Mouse (Mus musculus) olfactory bulb, adult 2 months (tissue): ENCODE measurements at regions not wholly inside any gene's neighbourhood (a gene's known extent, or its start where the extent isn't known, plus 50 kb on each side); places are given as distances from the start of the nearest gene placed in this dataset.
"Not testable (repeated sequence)": the region's sequence is repeated elsewhere in the genome, so short reads cannot be mapped to it uniquely, and the experiment has no call there.

Experiments used
- H3K27ac ChIP-seq: fragments of 200-500 bp; 2 replicates; pipeline ENCODE4 v1.5.1; 2012; ENCODE audit warnings: low read depth, low read length; ENCODE audit not compliant: insufficient read depth
- H3K4me1 ChIP-seq: fragments of 200-500 bp; 2 replicates; pipeline ENCODE4 v1.6.1; 2012; ENCODE audit warnings: low read length; ENCODE audit not compliant: control insufficient read depth, insufficient read depth
- H3K4me3 ChIP-seq: fragments of 200-500 bp; 2 replicates; pipeline ENCODE4 v1.5.1; 2012; ENCODE audit warnings: mild to moderate bottlenecking, low read depth, low read length, moderate library complexity; ENCODE audit not compliant: insufficient read depth
- CTCF ChIP-seq: fragments of 200-500 bp; IDR thresholded peaks from 2 replicates; pipeline ENCODE4 v1.5.1; 2012; ENCODE audit warnings: low read depth, mild to moderate bottlenecking, low read length, moderate library complexity; ENCODE audit not compliant: insufficient read depth
- POLR2A ChIP-seq: fragments of 200-500 bp; IDR thresholded peaks from 2 replicates; pipeline ENCODE4 v1.6.1; 2012; ENCODE audit warnings: mild to moderate bottlenecking, low read depth, low read length, moderate library complexity; ENCODE audit not compliant: insufficient read depth
- WGBS: fragments of 180-500 bp; shearing (Covaris S2); methylation state at CpG from one replicate; pipeline ENCODE4 v1.1.7; 2018; 5-methylcytosine and 5-hydroxymethylcytosine counted together

GRCm38 (mm10) chr12:70658106-70658505 is 167.2 kb upstream of the Frmd6 start:
- WGBS, result 95% methylated on average over 5 of the region's 5 CpGs
- H3K4me3 ChIP-seq, result no peak overlapping the region
- no peak overlapping the region for H3K27ac ChIP-seq
- H3K4me1 ChIP-seq, result no peaks in the 10 kb centered on the region
- TF ChIP-seq POLR2A, result no peak
- no peak for TF ChIP-seq CTCF

DNA sequence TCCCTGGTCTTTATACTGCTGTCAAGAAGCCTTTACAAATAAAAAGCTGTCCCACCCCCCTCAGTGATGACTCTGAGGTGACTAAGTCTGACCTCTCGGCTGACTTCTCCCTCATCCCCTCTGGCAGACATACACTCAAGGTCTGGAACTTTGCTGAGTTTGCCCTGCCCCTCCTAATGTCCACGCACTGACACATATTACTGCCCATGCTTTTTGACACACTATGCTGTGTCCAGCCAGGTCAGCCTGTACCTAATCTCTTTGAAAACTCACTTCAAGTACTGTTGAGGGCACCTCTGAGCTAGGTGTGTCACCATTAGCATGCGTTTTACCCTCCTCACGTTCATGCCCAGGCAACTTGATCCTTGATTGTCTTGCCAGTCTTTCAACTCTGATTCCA is 164.9 kb upstream of the Frmd6 start:
- WGBS, result 91% methylated on average over 4 of the region's 4 CpGs
- Histone ChIP-seq H3K4me1 (no peaks in the 10 kb centered on the region), H3K4me3 (no peak overlapping the region), H3K27ac (no peak overlapping the region)
- TF ChIP-seq CTCF (no peak), POLR2A (no peak)

DNA sequence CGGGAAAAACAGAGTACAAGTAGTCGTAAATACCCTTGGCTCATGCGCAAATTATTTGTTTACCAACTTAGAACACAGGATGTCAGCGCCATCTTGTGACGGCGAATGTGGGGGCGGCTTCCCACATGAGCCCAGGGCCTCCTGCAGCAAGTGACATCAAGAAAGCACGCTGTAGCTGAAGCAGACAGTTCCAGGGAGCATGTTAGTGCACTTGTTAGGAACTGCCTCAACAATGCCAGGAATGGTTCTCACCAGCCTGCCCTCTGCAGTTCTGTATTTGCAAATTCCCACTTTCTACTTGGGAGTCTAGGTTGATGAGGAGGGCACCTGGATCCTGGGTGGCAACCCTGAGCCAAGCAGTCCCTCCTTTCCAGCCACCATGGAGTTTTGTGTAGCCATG is 157.2 kb upstream of the Frmd6 start:
- H3K4me1 ChIP-seq, H3K4me3 ChIP-seq, H3K27ac ChIP-seq: not testable (repeated sequence)
- WGBS, result 73% methylated on average over 7 of the region's 8 CpGs

DNA sequence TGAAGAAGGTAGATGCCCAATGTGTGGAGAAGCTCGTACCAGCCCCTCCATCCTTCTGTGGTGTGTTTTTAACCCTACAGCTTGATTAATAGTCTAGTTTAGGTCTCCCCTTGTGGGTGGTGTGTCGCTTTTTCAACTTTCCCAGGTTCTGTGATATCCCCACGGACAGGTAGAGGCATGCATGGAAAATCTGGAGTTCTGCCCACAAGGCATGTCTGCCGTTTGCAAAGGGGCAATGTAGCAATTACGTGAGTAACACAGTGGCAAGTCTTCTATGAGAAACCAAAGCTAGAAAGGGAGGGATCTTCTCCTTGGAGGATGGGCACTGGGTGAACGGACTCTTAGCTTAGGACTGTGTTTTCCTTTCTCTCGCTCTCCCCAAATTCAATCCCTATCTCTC is 153.2 kb upstream of the Frmd6 start:
- peaks cover 2% of the 10 kb centered on the region; the same call in 1 of the 2 replicates for H3K4me1 ChIP-seq
- 65% methylated on average over 7 of the region's 7 CpGs for WGBS
- no peak overlapping the region for H3K4me3 ChIP-seq
- no peak overlapping the region for H3K27ac ChIP-seq
- TF ChIP-seq POLR2A (no peak), CTCF (no peak)

DNA sequence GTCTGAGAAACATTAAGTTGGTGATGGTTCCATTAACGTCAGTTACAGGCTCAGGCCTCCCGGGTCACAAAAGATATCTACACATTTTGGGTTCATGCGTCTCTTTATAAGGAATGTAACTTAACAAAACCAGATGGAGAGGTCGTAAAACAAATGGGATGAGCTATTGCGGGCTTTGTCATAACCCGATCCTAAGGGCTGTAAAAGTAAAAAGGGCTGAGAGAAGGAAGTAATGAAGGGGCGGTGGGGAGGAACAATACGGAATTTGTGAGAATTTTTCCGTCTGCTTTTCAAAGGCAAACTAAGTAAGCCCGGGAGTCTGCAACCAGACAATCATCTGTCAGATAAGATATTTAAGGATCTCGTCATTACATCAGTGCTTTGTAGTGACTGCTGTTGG is 152.1 kb upstream of the Frmd6 start:
- WGBS, result 88% methylated on average over 11 of the region's 11 CpGs
- Histone ChIP-seq H3K4me3 (no peak overlapping the region), H3K27ac (no peak overlapping the region), H3K4me1 (peaks cover 2% of the 10 kb centered on the region; the same call in 1 of the 2 replicates)
- no peak for TF ChIP-seq POLR2A
- TF ChIP-seq CTCF, result no peak

DNA sequence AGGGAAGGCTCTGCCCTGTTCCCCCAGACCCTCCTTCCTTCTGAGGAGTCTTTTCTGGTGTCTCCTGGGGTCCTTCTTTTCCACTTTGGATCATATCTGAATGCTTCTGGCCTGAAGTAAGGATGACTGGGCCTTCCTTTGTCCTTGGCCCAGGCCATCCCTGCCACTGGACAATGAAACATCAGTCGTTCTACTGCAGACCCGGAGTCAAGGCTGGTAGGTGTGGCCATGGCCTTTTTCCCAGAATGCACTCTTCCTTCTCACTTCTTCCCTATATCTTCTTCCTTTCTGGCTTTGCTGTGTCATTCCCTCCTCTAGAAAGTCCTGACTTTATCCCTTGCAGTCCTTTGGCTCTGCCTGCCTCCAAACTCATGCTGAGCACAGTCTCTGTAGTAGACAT is 151.2 kb upstream of the Frmd6 start:
- TF ChIP-seq POLR2A, result no peak
- TF ChIP-seq CTCF, result no peak
- 83% methylated on average over 2 of the region's 2 CpGs for WGBS
- H3K4me3 ChIP-seq, result no peak overlapping the region
- H3K4me1 ChIP-seq, result peaks cover 2% of the 10 kb centered on the region; the same call in 1 of the 2 replicates
- no peak overlapping the region for H3K27ac ChIP-seq

DNA sequence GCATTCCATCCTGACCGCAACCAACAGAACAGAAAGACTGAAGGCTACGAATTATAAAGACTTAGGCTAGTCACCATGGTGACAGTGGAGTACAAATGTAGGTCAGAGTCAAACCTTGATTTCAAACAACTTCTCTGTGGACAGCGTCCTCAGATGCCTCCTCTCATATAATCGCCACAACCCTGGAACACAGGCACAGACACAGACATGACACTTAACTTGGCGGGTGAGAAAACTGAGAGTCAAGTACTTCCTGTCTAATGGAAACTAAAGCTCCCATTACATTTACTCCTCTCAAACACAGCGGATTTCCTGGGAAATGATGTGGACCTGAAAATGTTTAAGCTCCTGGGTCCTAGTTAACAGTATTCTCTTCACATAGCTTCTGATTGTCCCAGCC is 149.5 kb upstream of the Frmd6 start:
- no peak for TF ChIP-seq CTCF
- no peak for TF ChIP-seq POLR2A
- Histone ChIP-seq H3K27ac (no peak overlapping the region), H3K4me3 (no peak overlapping the region), H3K4me1 (peaks cover 9% of the 10 kb centered on the region)
- 88% methylated on average over 6 of the region's 6 CpGs for WGBS

DNA sequence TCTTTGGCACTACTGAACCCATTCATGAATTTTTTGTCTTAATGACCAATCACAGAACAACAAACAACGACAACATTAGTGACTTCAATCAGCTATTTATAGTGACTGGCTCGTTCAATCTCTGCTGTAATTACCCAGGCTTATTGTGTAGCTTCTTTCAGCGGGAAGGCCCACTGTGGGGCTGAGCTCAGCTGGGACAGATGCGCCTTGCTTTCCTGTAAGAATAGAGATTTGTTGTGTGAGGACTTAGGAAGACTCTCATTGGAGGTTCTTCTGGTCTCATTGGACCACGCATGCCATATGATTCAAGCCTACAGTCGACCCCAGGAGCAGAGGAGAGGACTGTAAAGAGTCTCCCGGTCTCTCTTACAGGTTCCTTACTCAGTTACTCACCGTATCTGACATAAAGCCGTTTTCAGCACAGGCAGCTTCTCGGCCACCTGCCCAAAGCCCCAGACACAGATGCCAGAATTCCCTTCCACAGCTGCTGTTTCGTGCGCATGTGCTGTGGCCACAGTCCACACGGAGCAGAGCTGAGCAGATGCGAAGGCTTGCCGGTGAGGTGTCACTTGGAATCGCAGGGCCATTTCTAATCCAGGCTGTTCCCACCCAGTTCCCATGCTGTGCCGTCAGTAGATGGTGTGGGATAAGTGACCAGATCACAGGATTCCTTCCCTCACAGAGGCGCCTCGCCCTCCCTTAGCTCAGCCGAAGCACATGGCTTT is 145.5 kb upstream of the Frmd6 start:
- WGBS, result 45% methylated on average over 20 of the region's 20 CpGs
- TF ChIP-seq POLR2A, result no peak
- TF ChIP-seq CTCF, result no peak
- Histone ChIP-seq H3K4me3 (no peak overlapping the region), H3K27ac (0 out of 2 replicates have a peak overlapping the region, but pooled peaks have one; percentile 17), H3K4me1 (peaks cover 10% of the 10 kb centered on the region)

GRCm38 (mm10) chr12:70681407-70681990 is 143.8 kb upstream of the Frmd6 start:
- H3K4me3 ChIP-seq, result no peak overlapping the region
- TF ChIP-seq POLR2A (no peak), CTCF (no peak)
- WGBS, result 92% methylated on average over 8 of the region's 8 CpGs
- peaks cover 20% of the 10 kb centered on the region for H3K4me1 ChIP-seq
- H3K27ac ChIP-seq, result no peak overlapping the region
